Mouse (Mus musculus): ENCODE measurements at regions not wholly inside any gene's neighbourhood (a gene's known extent, or its start where the extent isn't known, plus 50 kb on each side); places are given as distances from the start of the nearest gene placed in this dataset.

DNA sequence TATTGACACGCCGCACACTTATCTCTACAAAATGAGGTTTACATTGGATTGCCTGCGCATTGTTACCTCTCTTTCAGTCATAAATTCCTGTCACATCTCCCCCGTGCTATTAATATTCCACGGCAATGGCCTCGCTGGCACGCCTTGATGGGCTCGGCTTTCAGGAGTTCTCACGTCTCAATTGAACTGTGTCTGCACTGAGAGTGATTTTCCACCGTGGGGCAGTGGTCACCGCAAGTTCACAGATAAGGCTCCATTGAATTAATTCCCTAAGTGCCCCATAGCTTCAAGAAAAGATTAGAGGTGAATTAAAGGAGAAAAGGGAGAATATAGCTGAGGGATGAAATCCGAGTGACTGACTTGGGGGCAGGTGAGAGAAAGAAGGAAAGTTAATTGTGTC, 424.5 kb downstream of the Ajap1 start:
- DNase-seq (ENCODE audit: low spot score in 2 of 2), result no peak

DNA sequence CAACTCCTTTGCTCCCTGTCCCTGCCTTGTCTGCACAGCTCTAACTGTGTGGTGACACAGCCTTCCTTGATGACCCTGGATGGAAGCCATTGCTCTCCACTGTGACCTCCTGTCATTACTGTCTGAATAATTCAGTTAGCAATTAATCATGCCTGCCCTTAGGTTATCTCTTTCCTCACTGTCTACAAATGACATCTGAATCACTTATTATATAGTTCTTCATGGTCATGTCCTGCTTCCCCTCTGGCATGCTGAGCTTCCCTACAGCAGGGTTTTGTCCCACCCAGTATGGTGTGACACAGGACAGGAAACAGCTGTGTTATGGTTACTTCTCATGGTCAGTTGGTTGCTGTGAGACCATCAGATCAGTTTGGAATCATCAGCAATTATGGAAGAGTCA, 458.9 kb downstream of the Ajap1 start:
- no peak for DNase-seq (ENCODE audit: low spot score in 2 of 2)

DNA sequence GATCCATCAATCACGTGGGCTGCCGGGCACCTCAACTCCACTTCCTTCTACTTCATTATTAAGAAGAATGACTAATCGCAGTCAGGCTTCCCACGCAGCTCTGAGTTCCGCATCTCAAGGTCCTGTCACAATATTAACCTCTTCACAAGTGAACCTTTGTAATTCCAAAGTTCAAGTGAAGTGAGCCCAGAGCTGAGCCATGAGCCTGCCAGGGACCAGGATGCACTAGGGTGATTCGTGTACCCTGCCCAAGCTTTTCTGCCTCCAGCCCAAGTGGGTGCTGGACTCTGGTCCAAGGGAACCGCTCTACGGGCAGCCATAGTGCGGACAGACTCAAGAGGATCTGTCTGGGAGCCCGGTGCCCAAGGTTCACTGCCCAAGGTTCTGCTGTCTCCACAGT, 463.4 kb downstream of the Ajap1 start:
- DNase-seq (ENCODE audit: low spot score in 2 of 2), result no peak

DNA sequence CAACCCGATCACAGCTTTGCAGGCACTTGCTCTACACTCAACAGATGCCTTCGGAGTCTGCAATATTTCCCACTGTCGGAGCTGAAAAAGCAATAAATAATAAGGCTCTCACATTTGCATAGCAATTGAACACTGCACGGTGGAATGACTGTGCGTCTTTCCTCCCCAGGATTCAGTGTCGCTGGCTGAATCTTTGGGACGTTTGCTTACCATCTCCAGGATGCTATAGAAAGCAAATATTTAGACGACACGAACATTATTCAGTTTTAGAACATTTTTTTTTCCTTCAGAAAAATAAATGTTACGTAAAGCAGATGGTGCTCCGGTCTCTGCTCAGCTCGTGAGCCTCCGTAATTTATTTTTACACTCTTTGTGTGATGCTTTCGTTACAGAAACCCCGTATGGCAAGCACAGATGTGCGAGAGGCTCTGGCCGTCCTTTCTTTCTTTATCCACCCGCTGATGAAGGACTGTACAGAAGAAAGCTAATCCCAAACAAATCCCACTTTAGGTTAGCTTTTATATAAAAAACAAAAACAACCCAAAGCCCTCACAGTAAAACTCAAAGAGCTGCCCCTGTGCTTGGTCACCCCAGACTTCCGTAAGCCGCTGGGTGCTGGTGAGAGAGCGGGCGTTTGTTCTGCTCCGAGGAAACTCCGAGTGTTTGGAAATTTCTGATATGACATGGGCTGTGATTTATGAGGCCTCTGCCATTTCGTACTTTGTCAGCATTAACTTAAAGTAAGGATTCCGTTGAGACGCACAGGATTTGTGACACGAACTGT, 464.3 kb downstream of the Ajap1 start:
- peak; percentile 35 to 73 for DNase-seq (ENCODE audit: low spot score in 2 of 2)

DNA sequence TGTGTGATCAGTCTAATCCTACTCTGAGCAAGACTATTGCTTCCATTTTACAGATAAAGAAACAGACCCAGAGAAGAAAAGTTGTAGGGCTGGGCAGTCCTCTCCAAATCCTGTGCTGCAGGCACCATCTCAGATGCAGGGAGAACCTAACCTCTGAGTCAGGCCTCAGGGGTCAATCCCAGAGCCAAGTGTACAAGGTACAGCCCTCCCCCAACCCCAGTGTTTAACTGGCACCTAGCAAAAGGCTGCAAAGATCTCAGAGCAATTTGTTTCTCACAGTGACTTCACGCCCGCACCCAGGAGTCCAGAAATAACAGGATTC, 464.8 kb downstream of the Ajap1 start:
- DNase-seq (ENCODE audit: low spot score in 2 of 2), result no peak

DNA sequence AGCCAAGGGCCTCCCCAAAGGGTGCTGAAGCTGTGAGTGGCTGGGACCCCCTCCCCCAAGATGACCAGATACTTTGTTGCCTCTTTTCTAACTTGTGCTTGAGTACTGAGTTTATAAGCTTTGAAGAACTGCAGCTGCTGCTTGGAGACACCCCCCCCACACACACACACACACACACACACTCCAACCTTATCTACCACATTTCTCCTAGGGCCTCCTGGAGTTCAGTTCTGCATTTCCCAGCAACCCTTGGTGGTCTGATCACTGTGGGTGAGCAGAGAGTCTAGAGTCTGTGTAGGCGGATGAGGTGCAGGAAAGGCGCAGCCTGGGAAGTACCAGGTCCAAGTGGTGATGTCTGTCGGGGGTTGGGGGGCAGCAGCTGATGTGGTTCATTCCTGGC, 479.3 kb downstream of the Ajap1 start:
- no peak for DNase-seq (ENCODE audit: low spot score in 2 of 2)

DNA sequence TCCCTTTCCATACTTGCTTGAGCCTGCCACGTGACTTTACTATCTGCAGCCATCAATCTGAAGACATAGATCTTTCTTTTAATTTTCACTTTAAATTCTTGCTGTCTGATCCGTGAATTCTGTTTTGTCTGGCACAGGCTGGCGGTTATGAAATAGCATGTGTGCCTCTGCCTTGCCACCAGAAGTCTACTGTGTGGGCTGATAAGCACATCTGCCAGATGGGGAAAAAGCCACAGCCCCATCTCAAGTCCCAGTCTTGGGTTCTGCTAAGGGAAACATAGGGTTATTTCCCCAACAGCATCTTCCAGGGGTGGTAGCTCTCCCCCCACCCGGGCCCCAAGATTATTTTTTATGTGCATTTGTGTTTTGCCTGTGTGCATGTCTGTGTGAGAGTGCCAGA, 480.1 kb downstream of the Ajap1 start:
- DNase-seq (ENCODE audit: low spot score in 2 of 2), result peak in 1 of 2 experiments; percentile 26

DNA sequence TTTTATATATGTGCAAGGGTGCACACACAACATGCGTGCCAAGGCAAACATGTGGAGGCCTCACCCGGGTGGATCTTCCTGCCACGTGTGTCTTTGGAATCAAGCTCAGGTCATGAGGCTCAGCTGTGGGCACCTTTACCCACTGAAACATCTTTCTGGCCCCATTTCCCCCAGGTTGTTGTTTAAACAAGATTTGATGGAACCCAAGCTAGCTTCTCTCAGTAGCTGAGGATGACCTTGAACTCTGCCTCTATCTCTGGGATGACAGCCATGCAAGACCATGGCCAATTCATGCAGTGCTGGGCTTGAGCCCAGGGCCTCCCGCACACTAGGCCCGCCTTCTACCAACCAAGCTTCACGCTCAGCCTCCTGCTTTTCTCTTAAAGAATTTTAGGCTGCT, 480.9 kb downstream of the Ajap1 start:
- no peak for DNase-seq (ENCODE audit: low spot score in 2 of 2)

DNA sequence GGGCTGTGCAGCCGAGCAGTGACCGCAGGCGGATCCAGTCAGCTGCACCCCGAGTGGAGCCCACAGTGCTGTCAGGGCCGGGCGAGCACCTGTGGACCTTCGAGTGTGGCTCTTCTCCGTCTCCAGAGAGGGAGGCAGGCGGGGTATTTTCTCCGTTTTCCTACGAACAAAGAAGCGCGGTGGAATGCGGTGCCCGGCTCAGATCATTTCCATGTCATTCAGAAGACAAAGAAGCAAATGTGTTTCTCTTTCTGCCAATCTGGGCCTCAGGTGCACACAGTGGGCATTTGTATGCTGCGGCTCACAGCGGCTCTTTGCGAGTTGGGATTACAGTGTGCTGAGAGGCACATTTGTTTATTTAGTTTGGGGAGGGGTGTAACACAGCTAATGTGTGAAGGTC, 483.1 kb downstream of the Ajap1 start:
- DNase-seq (ENCODE audit: low spot score in 2 of 2), result no peak

DNA sequence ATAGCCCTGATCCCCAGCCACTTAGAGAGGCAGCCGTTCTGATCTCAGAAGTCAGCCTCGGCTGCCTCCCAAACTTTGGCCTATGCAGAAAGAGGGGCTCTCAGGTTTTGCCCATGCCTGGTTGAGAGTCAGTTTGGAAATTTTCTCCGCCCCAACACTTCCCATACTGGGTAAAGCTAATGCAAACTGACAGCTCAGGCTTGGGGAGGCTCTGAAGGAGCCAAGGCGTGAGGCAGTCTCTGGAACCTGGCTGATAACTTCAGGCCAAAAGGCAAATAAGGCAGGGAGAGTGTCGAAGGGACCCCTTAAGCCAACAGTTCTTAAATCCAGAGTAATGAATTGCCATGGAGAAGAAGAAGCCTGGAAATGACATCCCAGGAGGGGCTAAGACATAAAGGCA, 485.4 kb downstream of the Ajap1 start:
- DNase-seq (ENCODE audit: low spot score in 2 of 2), result no peak

DNA sequence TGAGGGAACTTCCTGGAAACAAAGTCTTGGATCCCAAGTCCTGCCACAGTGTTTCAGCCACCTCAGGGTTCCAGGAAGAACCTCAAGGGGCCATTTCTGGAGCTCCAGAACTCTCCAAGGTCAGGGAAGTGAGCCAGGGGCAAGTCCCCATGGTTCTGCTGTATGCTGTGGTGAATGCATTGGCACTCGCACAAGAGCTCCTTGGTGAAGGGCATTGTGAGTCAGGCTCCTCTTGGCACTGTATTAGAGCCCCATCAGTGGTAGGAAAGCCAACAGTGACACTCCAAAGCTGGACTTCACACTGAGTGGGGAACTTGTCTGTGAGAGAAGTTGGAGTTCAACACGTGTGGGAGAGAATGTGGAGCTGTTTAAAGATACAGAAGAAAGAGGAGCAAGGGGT, 486.0 kb downstream of the Ajap1 start:
- no peak for DNase-seq (ENCODE audit: low spot score in 2 of 2)

DNA sequence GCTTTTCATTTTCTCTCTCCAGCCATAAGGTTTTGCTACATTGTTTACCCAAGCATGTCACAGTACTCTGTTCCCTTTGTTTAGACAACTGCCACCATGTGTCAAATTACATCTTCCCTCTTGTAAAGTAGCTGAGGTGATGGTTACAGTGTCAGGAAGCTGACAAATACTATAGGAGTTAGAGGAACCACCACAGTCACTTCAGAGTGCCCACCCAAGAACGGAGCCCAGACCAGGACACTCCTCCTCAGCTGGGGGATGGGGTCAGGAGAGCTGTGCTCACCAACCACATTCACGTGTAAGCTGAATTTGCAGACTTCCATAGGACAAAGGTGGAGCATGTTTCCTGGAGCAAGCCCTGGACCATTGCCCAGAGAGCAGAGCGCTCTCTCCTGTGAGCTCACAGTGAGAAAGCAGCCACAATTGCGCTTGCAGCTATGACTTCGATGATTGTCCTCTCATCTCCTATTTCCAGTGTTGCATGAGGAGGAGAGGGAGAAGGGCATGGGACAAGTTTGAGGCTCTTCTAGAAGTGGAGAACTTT, 487.5 kb downstream of the Ajap1 start:
- DNase-seq (ENCODE audit: low spot score in 2 of 2), result no peak

DNA sequence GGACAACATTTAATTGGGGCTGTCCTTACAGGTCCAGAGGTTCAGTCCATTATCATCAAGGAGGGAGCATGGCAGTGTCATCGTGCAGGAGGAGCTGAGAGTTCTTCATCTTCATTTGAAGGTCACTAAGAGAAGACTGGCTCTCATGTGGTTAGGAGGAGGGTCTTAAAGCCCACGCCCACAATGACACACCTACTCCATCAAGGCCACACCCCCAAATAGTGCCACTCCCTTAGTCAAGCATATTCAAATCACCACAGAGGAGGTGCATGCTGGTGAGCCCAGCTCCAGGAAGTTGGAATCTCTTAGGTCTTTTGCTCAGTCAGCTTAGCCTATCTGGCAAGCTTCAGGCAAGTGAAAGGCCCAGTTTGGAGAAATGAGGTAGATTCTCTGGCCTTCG, 488.4 kb downstream of the Ajap1 start:
- no peak for DNase-seq (ENCODE audit: low spot score in 2 of 2)

DNA sequence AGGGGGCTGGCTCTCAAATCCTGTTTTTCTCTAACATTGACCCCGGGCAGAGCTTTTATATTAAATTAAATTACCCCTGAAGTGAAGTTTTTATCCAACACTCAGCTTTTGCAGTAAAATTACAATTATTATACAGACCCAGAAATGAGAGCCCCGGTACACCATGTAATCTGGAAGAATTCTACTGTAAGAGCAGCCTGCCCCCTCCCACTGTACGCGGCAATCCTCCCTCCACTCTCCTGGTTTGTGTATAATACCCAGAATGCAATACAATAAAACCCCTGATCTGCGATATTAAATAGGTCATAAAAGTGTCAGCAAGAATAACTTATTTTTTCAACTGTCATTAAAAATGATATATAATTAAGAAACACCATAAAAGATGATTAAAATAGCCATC, 492.3 kb downstream of the Ajap1 start:
- no peak for DNase-seq (ENCODE audit: low spot score in 2 of 2)

DNA sequence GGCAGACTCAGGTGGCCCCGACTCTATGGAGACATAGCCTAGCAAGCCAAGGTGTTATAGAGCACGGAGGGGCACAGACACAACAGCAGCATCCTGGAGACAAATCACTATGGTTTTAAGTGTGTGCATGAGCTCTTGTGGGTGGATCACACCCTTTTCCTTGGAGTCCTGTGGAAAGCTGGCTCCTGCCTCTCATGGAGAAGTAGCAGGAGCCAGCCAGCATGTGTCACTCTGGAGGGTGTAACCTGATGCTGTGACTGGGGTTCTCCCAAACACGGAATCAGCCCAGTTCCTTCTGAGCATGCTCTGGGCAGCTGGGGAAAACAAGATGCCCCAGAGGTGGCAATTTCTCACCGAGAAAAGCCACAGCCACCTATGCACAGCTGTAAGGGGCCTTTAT, 494.9 kb downstream of the Ajap1 start:
- peak in 1 of 2 experiments; percentile 20 for DNase-seq (ENCODE audit: low spot score in 2 of 2)

DNA sequence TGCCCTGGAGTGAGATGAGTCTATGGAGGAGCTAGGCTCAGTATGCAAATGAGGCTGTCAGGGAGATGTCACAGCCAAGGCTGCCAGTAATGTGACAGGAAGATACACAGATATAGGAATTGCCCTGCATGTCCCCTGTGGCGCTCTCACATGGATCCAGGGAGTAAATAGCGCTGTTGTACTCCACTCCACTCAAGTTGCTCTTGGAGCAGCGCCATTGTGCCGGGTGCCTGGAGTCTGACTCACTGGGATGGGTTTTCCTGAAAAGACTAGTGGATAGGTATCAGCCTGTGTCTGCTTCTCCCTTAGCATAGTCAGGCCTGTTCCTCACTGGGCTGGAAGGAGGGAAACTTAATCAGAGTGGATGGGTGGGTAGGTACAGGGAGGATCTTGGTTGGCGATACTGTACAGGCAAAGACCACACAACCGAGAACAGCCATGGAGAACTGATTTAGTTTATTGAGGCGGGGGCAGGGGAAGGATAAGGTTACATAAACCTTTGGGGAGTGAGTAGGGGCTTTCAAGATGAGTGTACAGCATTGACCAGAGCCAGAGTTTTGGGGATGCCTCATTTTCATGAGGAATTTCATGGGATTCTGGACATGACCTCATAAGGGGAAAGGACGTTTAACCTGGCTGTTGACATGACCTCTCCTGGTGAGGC, 497.5 kb upstream of the Kcnab2 start:
- DNase-seq (ENCODE audit: low spot score in 2 of 2), result peak in 1 of 2 experiments; percentile 13

DNA sequence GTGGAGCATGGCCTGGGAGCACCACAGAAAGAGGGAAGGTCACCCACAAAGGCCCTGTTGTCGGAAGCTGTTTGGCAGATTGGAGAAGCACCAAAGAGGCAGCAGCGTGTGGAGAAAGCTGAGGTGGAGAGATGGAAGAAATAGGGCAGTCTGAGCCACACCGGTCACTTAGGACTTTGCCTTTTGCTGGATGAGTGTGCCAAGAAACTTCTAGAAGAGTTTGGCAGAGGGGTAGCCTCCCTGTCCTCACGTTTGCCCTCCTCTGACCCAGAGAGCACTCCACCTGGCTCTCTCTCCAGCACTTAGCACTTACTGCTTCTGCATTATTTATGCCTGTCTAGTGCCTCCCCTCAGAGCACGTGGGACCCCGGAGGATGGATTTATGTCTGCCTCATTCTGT, 485.3 kb upstream of the Kcnab2 start:
- DNase-seq (ENCODE audit: low spot score in 2 of 2), result no peak

DNA sequence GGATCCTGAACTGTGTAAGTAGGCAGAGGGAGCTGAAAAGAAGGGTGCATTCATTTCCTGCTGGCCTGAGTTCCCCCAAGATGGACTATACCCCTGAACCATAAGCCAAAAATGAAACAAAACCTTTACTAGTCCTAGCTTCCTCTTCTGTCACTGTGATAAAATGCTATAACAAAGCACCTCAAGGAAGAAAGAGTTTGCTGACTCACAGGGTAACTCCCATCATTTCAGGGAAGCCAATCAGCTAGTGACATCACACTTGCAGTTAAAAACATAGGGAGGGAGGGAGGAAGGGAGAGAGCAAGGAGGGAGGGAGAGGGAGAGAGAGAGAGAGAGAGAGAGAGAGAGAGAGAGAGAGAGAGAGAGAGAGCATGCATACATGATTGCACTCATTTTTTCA, 484.5 kb upstream of the Kcnab2 start:
- DNase-seq (ENCODE audit: low spot score in 2 of 2), result no peak

DNA sequence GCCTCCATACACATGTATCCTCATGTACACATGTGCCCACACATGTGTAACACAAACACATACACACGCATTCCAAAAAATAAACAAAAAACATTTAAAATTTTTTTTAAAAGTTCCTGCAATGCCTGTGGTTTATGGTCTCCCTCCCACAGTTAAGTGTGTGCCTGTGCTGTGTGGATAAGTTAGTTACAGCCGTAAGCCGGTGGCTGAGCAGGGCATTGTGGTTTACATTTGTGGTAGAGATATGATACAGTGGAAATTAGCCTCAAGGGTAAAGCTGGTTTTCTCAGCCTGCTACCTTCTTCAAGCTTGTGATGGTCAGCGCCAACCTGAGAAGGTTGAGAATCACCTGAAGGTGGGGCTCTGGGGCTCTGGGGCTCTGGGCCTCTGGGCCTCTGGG, 484.0 kb upstream of the Kcnab2 start:
- DNase-seq (ENCODE audit: low spot score in 2 of 2), result no peak

DNA sequence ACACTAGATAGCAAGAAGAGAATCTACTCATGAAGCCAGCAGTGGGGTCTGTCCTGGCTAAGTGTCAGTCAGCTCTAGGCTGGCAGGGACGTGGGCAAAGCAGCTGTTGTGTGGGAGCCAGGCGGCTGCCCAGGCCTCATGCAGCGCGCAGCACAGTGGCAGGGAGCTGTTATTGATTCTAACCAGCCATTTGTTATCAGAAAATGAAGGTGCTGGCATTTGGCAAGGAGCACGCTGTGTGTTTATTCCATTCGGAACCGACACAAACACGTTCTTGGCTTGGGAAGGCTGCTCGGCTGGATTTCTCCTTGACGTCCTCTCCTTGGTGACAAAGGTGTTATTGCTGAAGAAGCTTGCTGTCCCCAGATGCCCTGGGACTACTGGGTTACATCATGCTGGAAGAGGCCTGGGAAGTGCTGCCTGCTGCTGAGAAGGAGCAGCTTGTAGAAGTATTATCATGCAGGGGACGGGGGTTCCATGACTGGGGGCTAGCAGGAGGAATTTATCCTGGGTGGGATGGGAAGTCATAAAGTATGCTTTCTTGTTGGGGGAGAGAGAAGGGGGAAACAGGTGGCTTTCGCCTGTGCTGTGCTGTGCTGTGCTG, 482.1 kb upstream of the Kcnab2 start:
- DNase-seq (ENCODE audit: low spot score in 2 of 2), result peak; percentile 10 to 60

DNA sequence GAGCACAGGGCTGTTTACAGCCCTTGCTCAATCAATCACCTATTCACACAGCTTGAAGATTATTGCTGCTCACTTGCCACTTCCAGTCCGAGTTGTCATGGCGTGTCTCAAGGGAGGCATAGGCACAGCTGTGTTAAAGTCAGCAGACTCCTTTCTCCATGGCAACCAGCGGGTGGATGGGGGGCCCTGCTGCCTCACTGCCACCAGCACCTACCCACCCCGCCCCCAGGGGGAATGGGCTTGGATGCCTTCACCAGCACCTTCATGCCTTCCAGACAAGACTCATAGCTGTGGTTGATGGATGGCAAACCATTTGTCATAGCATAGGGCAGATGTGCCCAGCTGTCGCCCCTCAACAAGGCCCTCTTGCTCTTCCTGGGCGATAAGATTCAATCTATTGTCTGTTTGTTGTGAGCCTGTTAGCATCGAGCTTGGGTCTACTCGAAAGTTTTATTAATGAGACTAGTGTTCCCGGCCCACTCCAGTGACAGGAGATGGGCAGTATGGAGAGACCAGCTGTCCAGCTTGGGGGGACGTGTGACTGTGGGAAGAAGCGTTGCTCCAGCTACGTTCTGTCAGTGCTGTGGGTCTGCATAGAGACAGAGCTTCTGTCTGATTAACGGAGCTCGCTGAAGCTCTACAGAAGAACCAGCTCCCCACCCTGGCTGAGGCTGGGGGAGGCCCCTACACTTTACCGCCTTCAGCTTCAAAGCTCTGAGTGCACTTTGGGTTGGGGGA, 475.7 kb upstream of the Kcnab2 start:
- DNase-seq (ENCODE audit: low spot score in 2 of 2), result no peak

DNA sequence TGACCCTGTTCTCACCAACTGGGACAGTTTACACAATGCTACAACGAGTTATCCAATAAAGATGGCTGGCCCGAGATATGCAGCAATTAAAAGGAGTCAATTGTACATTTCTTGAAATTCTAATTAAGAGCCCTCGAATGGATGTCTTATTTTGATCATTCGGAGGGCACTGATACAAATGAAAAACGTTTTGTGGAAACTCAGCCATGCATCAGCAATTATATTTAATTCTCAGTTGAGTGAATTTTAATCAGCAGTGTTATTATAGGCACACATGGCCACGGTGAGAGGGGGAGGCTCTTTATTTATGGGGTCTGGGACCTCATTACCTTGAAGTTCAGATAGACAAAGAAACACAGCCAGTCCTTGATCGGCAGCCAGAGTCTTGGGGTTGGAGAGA, 471.3 kb upstream of the Kcnab2 start:
- DNase-seq (ENCODE audit: low spot score in 2 of 2), result no peak

Data from left cerebral cortex, adult 18-20 months (tissue).